Mouse (Mus musculus) MEL (cell line): ENCODE results near the gene Smc5. TPM values are rescaled to one million over a fixed set of nuclear protein-coding genes. Genes with fewer than 3 reads are reported as not detected.

ENCODE experiments used
- DNase-seq: peaks from one replicate; pipeline ENCODE4 v3.0.0; 2011; ENCODE audit warnings: low read depth, low spot score
- H3K27ac ChIP-seq: 2 replicates; pipeline ENCODE4 v1.5.1; 2012; ENCODE audit warnings: low read depth, mild to moderate bottlenecking, control low read depth, low read length, moderate library complexity; ENCODE audit not compliant: control insufficient read depth
- H3K27me3 ChIP-seq, 2 experiments: fragments of 150-350 bp in 1 of 2; sonication (generic) in 1 of 2; 2 replicates each; pipeline ENCODE4 v1.6.1; 2012; ENCODE audit warnings: low read length in 2 of 2, mild to moderate bottlenecking in 2 of 2, improper control_type of control experiment in 1 of 2, moderate library complexity in 1 of 2; ENCODE audit not compliant: insufficient read depth in 2 of 2, control insufficient read depth in 1 of 2
- H3K36me3 ChIP-seq, 2 experiments: 2 replicates each; pipeline ENCODE4 v1.6.1; 2012 to 2014; ENCODE audit warnings: low read length in 2 of 2, improper control_type of control experiment in 1 of 2, inconsistent platforms in 1 of 2, mild to moderate bottlenecking in 1 of 2; ENCODE audit not compliant: insufficient read depth in 2 of 2, control insufficient read depth in 1 of 2
- H3K4me1 ChIP-seq, 2 experiments: fragments of 150-350 bp in 1 of 2; sonication (generic) in 1 of 2; 2 replicates each; pipeline ENCODE4 v1.6.1; 2012; ENCODE audit warnings: low read length in 2 of 2, improper control_type of control experiment in 1 of 2, mild to moderate bottlenecking in 1 of 2; ENCODE audit not compliant: insufficient read depth in 2 of 2, control insufficient read depth in 1 of 2
- H3K4me3 ChIP-seq, 2 experiments: fragments of 150-350 bp in 1 of 2; sonication (generic) in 1 of 2; 2 replicates each; pipeline ENCODE4 v1.5.1; 2012; ENCODE audit warnings: low read depth in 2 of 2, low read length in 2 of 2, mild to moderate bottlenecking in 2 of 2, moderate library complexity in 2 of 2, control low read depth in 1 of 2, improper control_type of control experiment in 1 of 2; ENCODE audit not compliant: control insufficient read depth in 1 of 2, insufficient read depth in 1 of 2
- H3K79me2 ChIP-seq: 2 replicates; pipeline ENCODE4 v1.6.1; 2012; ENCODE audit warnings: mild to moderate bottlenecking, low read length, moderate library complexity; ENCODE audit not compliant: control insufficient read depth, poor library complexity, insufficient read depth
- H3K9ac ChIP-seq: 2 replicates; pipeline ENCODE4 v1.6.1; 2012; ENCODE audit warnings: low read depth, mild to moderate bottlenecking, control low read depth, low read length, moderate library complexity; ENCODE audit not compliant: control insufficient read depth, poor library complexity, severe bottlenecking
- H3K9me3 ChIP-seq: fragments of 150-350 bp; sonication (generic); replicated peaks from 2 replicates; pipeline ENCODE4 v1.6.1; 2012; ENCODE audit warnings: mild to moderate bottlenecking, low read length, improper control_type of control experiment, moderate library complexity; ENCODE audit not compliant: insufficient read depth
- BHLHE40 ChIP-seq: IDR thresholded peaks from 2 replicates; pipeline ENCODE4 v1.6.1; 2012; ENCODE audit warnings: low read depth, mild to moderate bottlenecking, inconsistent platforms, low read length, improper control_type of control experiment, borderline replicate concordance
- CHD1 ChIP-seq: IDR thresholded peaks from 2 replicates; pipeline ENCODE4 v1.6.1; 2012; ENCODE audit warnings: low read depth, mild to moderate bottlenecking, inconsistent platforms, low read length, improper control_type of control experiment
- E2F4 ChIP-seq: IDR thresholded peaks from 2 replicates; pipeline ENCODE4 v1.6.1; 2011; ENCODE audit warnings: low read depth, low read length, improper control_type of control experiment, borderline replicate concordance
- ELF1 ChIP-seq: IDR thresholded peaks from 2 replicates; pipeline ENCODE4 v1.6.1; 2014; ENCODE audit warnings: low read depth, mild to moderate bottlenecking, inconsistent platforms, low read length, improper control_type of control experiment, moderate library complexity
- EP300 ChIP-seq, 2 experiments: IDR thresholded peaks; 2 replicates each; pipeline ENCODE4 v1.6.1; 2011; ENCODE audit warnings: improper control_type of control experiment in 2 of 2, low read length in 2 of 2, low read depth in 1 of 2, mild to moderate bottlenecking in 1 of 2
- GABPA ChIP-seq: IDR thresholded peaks from 2 replicates; pipeline ENCODE4 v1.6.1; 2012; ENCODE audit warnings: low read depth, mild to moderate bottlenecking, inconsistent platforms, low read length, improper control_type of control experiment, moderate library complexity
- HCFC1 ChIP-seq: IDR thresholded peaks from 2 replicates; pipeline ENCODE4 v1.6.1; 2012; ENCODE audit warnings: low read depth, mild to moderate bottlenecking, inconsistent platforms, low read length, improper control_type of control experiment, moderate library complexity
- MAFK ChIP-seq: IDR thresholded peaks from 2 replicates; pipeline ENCODE4 v1.6.1; 2011; ENCODE audit warnings: low read depth, mild to moderate bottlenecking, low read length, improper control_type of control experiment, borderline replicate concordance
- MAX ChIP-seq: IDR thresholded peaks from 2 replicates; pipeline ENCODE4 v1.6.1; 2011; ENCODE audit warnings: low read length, improper control_type of control experiment
- MAZ ChIP-seq: IDR thresholded peaks from 2 replicates; pipeline ENCODE4 v1.6.1; 2012; ENCODE audit warnings: low read depth, mild to moderate bottlenecking, inconsistent platforms, low read length, improper control_type of control experiment
- MEF2A ChIP-seq: IDR thresholded peaks from 2 replicates; pipeline ENCODE4 v1.6.1; 2014; ENCODE audit warnings: low read depth, mild to moderate bottlenecking, inconsistent platforms, low read length, improper control_type of control experiment; ENCODE audit not compliant: poor library complexity, insufficient replicate concordance, severe bottlenecking; ENCODE audit errors: extremely low read depth
- MYB ChIP-seq: IDR thresholded peaks from 2 replicates; pipeline ENCODE4 v1.6.1; 2011; ENCODE audit warnings: mild to moderate bottlenecking, low read depth, low read length, improper control_type of control experiment
- MYC ChIP-seq: IDR thresholded peaks from 2 replicates; pipeline ENCODE4 v1.6.1; 2011; ENCODE audit warnings: low read depth, mild to moderate bottlenecking, low read length, improper control_type of control experiment, moderate library complexity
- NELFE ChIP-seq: IDR thresholded peaks from 2 replicates; pipeline ENCODE4 v1.6.1; 2011; ENCODE audit warnings: low read depth, low read length, improper control_type of control experiment
- NRF1 ChIP-seq: IDR thresholded peaks from 2 replicates; pipeline ENCODE4 v1.6.1; 2014; ENCODE audit warnings: low read depth, mild to moderate bottlenecking, inconsistent platforms, low read length, improper control_type of control experiment, moderate library complexity; ENCODE audit not compliant: poor library complexity, insufficient read depth, severe bottlenecking
- POLR2AphosphoS2 ChIP-seq: IDR thresholded peaks from 2 replicates; pipeline ENCODE4 v1.6.1; 2011; ENCODE audit warnings: low read length, improper control_type of control experiment
- POLR2AphosphoS5 ChIP-seq: IDR thresholded peaks from 2 replicates; pipeline ENCODE4 v1.6.1; 2012; ENCODE audit warnings: low read depth, borderline replicate concordance, mild to moderate bottlenecking, inconsistent platforms, low read length, moderate library complexity, mixed read lengths
- RAD21 ChIP-seq: IDR thresholded peaks from 2 replicates; pipeline ENCODE4 v1.6.1; 2011; ENCODE audit warnings: mild to moderate bottlenecking, low read depth, low read length, improper control_type of control experiment
- SIN3A ChIP-seq: IDR thresholded peaks from 2 replicates; pipeline ENCODE4 v1.6.1; 2012; ENCODE audit warnings: low read length, improper control_type of control experiment, inconsistent platforms
- TAL1 ChIP-seq: IDR thresholded peaks from 2 replicates; pipeline ENCODE4 v1.6.1; 2012; ENCODE audit warnings: mild to moderate bottlenecking, inconsistent platforms, low read length, moderate library complexity, mixed read lengths
- TBP ChIP-seq: IDR thresholded peaks from 2 replicates; pipeline ENCODE4 v1.8.0; 2011; ENCODE audit warnings: low read depth, low read length, improper control_type of control experiment
- UBTF ChIP-seq: IDR thresholded peaks from 2 replicates; pipeline ENCODE4 v1.6.1; 2012; ENCODE audit warnings: low read depth, mild to moderate bottlenecking, inconsistent platforms, low read length, improper control_type of control experiment, moderate library complexity, borderline replicate concordance; ENCODE audit not compliant: insufficient read depth
- USF2 ChIP-seq, 2 experiments: IDR thresholded peaks; 2 replicates each; pipeline ENCODE4 v1.6.1; 2011 to 2012; ENCODE audit warnings: improper control_type of control experiment in 2 of 2, low read length in 2 of 2, borderline replicate concordance in 1 of 2, inconsistent platforms in 1 of 2, low read depth in 1 of 2, mild to moderate bottlenecking in 1 of 2; ENCODE audit not compliant: insufficient read depth in 1 of 2
- ZC3H11A ChIP-seq: IDR thresholded peaks from 2 replicates; pipeline ENCODE4 v1.6.1; 2012; ENCODE audit warnings: low read depth, mild to moderate bottlenecking, inconsistent platforms, low read length, improper control_type of control experiment
- ZKSCAN1 ChIP-seq: IDR thresholded peaks from 2 replicates; pipeline ENCODE4 v1.6.1; 2012; ENCODE audit warnings: low read depth, mild to moderate bottlenecking, inconsistent platforms, low read length, improper control_type of control experiment, moderate library complexity
- ZMIZ1 ChIP-seq: IDR thresholded peaks from 2 replicates; pipeline ENCODE4 v1.6.1; 2012; ENCODE audit warnings: low read depth, mild to moderate bottlenecking, inconsistent platforms, low read length, improper control_type of control experiment, moderate library complexity
- ZNF384 ChIP-seq: IDR thresholded peaks from 2 replicates; pipeline ENCODE4 v1.6.1; 2012; ENCODE audit warnings: low read depth, mild to moderate bottlenecking, inconsistent platforms, low read length, improper control_type of control experiment
- polyA plus RNA-seq, 2 experiments: library from polyadenylated mRNA; stranded (reverse) in 1 of 2; unstranded in 1 of 2; fragments of >175 nt in 1 of 2; fragments of >200 nt in 1 of 2; gene quantifications; 2 replicates each; pipeline versions ENCODE4 v1.2.1 to v1.2.4; 2012; ENCODE audit warnings: low replicate concordance in 2 of 2, low read depth in 1 of 2; ENCODE audit not compliant: insufficient read length in 2 of 2, insufficient read depth in 1 of 2, missing spikeins in 1 of 2
- total RNA-seq: library from RNA; depleted of rRNA; stranded (reverse); fragments of 300-350 nt; gene quantifications from 2 replicates; pipeline ENCODE4 v1.2.3, GENCODE M21; 2012

The Smc5 gene
- total and polyA plus RNA-seq, 3 experiments, result 29.9 to 77.3 (median 36.8) TPM

DNA sequence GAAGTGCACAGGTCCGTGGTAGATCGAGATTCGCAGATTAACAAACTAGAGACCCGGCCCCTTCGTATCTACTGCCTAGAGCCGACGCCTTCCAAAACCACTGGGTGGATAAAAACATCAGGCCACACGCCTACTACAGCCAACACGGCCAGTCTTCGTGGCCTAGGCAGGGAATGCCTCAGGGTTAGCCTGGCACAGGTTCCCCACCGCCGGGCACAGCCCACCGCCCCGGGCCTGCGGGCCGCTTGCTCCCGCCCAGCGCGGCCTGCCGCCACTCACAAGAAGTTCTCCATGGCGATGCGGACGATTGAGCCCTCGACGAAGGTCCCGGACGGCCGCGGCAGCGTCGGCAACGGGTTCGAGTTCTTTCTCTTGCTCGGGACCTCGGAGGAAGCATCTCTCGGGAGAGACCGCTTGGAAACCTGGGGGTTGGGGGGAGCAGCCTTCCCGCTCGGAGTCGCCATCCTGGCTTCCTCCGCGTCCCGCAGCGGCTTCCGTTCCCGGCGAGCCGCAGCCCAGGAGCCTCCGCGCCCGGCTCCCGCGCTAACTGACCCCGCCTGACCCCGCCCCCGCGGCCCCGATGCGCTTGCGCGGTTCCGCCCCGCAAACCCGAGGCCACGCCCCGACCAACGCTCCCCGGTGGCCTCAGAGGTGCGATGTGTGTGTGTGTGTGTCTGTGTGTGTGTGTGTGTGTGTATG, at the start of gene Smc5 (continued):
- no peak for TF ChIP-seq POLR2AphosphoS2
- TF ChIP-seq ZKSCAN1, result no peak
- TF ChIP-seq TBP, result 0 out of 2 replicates have a peak, but pooled peaks have one; percentile 19

GRCm38 (mm10) chr19:23323107-23323506, 49.4 kb upstream of the Smc5 start:
- H3K27me3 ChIP-seq, result no peaks in the 10 kb centered on the region
- no peak for TF ChIP-seq ZC3H11A
- no peak for TF ChIP-seq UBTF
- no peak for TF ChIP-seq HCFC1
- TF ChIP-seq BHLHE40, result no peak
- TF ChIP-seq MEF2A, result no peak
- TF ChIP-seq MAX, result no peak
- no peak for TF ChIP-seq ZNF384
- TF ChIP-seq USF2 (IDR thresholded peaks at IDR 0.05; ENCODE audit: borderline replicate concordance in 1 of 2, insufficient read depth in 1 of 2, low read depth in 1 of 2, low read length in 2 of 2), result no peak
- TF ChIP-seq MAFK, result no peak
- TF ChIP-seq GABPA, result no peak
- TF ChIP-seq POLR2AphosphoS5, result no peak
- TF ChIP-seq RAD21, result no peak
- TF ChIP-seq MYC, result no peak
- TF ChIP-seq ZMIZ1, result no peak
- no peak for TF ChIP-seq ZKSCAN1
- no peak for TF ChIP-seq SIN3A
- no peaks in the 10 kb centered on the region for H3K36me3 ChIP-seq
- DNase-seq, result no peak
- no peaks in the 10 kb centered on the region for H3K4me1 ChIP-seq
- H3K4me3 ChIP-seq, result no peak overlapping the region
- H3K79me2 ChIP-seq, result no peaks in the 10 kb centered on the region
- H3K27ac ChIP-seq, result no peak overlapping the region
- H3K9me3 ChIP-seq, result no peaks in the 10 kb centered on the region
- H3K9ac ChIP-seq, result no peak overlapping the region

DNA sequence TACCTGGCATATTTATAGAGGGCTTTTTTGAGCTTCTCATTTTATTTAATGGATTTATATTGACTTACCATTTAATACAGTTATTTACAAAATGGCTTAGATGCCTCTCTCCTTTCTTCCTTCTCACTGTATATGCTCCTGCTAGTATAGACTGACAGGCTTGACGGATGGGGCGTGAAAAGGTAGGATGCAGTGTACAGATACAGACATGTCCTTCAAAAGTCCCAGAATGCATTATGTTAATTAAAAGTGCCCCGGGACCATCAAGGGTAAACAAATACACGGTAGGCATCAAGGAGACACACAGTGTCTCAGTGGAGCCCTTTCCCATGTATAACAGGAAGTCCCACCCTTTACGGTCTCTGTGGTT, 44.3 kb upstream of the Smc5 start:
- Histone ChIP-seq H3K36me3 (no peaks in the 10 kb centered on the region), H3K9ac (no peak overlapping the region), H3K79me2 (no peaks in the 10 kb centered on the region), H3K27me3 (no peaks in the 10 kb centered on the region), H3K27ac (no peak overlapping the region), H3K4me3 (no peak overlapping the region), H3K4me1 (no peaks in the 10 kb centered on the region), H3K9me3 (no peaks in the 10 kb centered on the region)
- no peak for DNase-seq
- TF ChIP-seq TAL1, result no peak
- no peak for TF ChIP-seq UBTF
- no peak for TF ChIP-seq EP300 (IDR thresholded peaks at IDR 0.05; ENCODE audit: low read depth in 1 of 2, low read length in 2 of 2)
- TF ChIP-seq ELF1, result no peak
- TF ChIP-seq MEF2A, result no peak
- TF ChIP-seq MYC, result no peak
- TF ChIP-seq MAZ, result no peak
- no peak for TF ChIP-seq ZMIZ1
- TF ChIP-seq MYB, result no peak
- no peak for TF ChIP-seq E2F4
- no peak for TF ChIP-seq USF2 (IDR thresholded peaks at IDR 0.05; ENCODE audit: borderline replicate concordance in 1 of 2, insufficient read depth in 1 of 2, low read depth in 1 of 2, low read length in 2 of 2)
- no peak for TF ChIP-seq RAD21
- no peak for TF ChIP-seq SIN3A
- no peak for TF ChIP-seq NRF1
- TF ChIP-seq CHD1, result no peak
- TF ChIP-seq ZNF384, result no peak
- no peak for TF ChIP-seq POLR2AphosphoS2
- TF ChIP-seq NELFE, result no peak
